Mouse (Mus musculus) lung, postnatal 0 days (tissue): ENCODE data around the gene Resp18.
"Not testable (repeated sequence)": the region's sequence is repeated elsewhere in the genome, so short reads cannot be mapped to it uniquely, and the experiment has no call there.

Source experiments
- CTCF ChIP-seq: IDR thresholded peaks from 2 replicates; pipeline ENCODE4 v1.5.1; 2016; ENCODE audit warnings: antibody characterized with exemption, mild to moderate bottlenecking
- EP300 ChIP-seq: IDR thresholded peaks from 2 replicates; pipeline ENCODE4 v1.6.1; 2016; ENCODE audit warnings: antibody characterized with exemption, mild to moderate bottlenecking, control low read depth

DNA sequence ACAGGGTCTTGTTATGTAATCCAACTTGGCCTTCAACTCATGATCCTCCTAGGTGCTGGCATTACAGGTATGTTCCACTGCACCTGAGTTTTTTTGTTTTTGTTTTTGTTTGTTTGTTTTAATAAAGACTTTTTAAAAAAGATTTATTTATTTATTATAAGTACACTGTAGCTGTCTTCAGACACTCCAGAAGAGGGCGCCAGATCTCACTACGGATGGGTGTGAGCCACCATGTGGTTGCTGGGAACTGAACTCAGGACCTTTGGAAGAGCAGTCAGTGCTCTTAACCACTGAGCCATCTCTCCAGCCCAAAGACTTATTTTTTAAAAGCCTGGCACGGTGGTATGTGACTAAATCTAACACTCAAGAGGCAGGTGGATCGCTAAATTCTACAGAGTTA, 45.7 kb downstream of the Resp18 start:
- TF ChIP-seq CTCF, EP300: not testable (repeated sequence)
